ENCODE assay signal across 10 mouse cellular contexts in genomic region chr4:133885991-133886501, GRCm38 (mm10). TPM values are rescaled to one million over a fixed set of nuclear protein-coding genes. Genes with fewer than 3 reads are reported as not detected.
DNase-seq lines count a peak whose midpoint lies in the region; ATAC-seq and TF ChIP-seq lines count a peak whose summit lies in the region.
"Had no signal": no experiment of that assay in that cellular context is flagged by ENCODE, and none has a peak within 500 bp of the region (broad histone marks: within the 10 kb centered on the region; RNA-seq: fewer than 3 reads in every experiment).

No protein-coding gene starts in this region.

- peak overlapping the region; percentile 42; the same call in 1 of the 2 replicates for H3K27ac ChIP-seq in brown adipose tissue, adult 24 weeks (replicated peaks; ENCODE audit: low read depth, low read length)
- H3K27ac ChIP-seq in hindbrain, embryonic 12.5 days, result 0 out of 2 replicates have a peak overlapping the region, but pooled peaks have one; percentile 44
- H3K27ac ChIP-seq in liver, embryonic 14.5 days, result no peak overlapping the region
- peak overlapping the region; percentile 91 for H3K27ac ChIP-seq in stomach, postnatal 0 days (replicated peaks)
- H3K27ac ChIP-seq: macrophage had no signal

- H3K4me3 ChIP-seq in brown adipose tissue, adult 24 weeks (ENCODE audit: insufficient read depth, low read depth, low read length), result peak overlapping the region; percentile 97
- peak overlapping the region; percentile 85 for H3K4me3 ChIP-seq in hindbrain, embryonic 12.5 days
- no peak overlapping the region; a peak in 1 of 4 replicates for H3K4me3 ChIP-seq in liver, embryonic 14.5 days (ENCODE audit: insufficient read depth in 1 of 2, low read depth in 2 of 2, low read length in 2 of 2)
- peak overlapping the region; percentile 83 for H3K4me3 ChIP-seq in stomach, postnatal 0 days (ENCODE audit: low read depth, low read length)

- H3K4me2 ChIP-seq in hindbrain, embryonic 12.5 days (replicated peaks), result peak overlapping the region; percentile 97
- H3K4me2 ChIP-seq in liver, embryonic 14.5 days (ENCODE audit: low read depth), result peak overlapping the region; percentile 94
- H3K4me2 ChIP-seq in stomach, postnatal 0 days (replicated peaks; ENCODE audit: low read depth), result peak overlapping the region; percentile 95

- TF ChIP-seq EP300 in liver, embryonic 14.5 days (IDR thresholded peaks at IDR 0.05; ENCODE audit: low read depth), result no peak
- TF ChIP-seq EP300 in stomach, postnatal 0 days (optimal IDR thresholded peaks at IDR 0.05), result no peak

- no peak for ATAC-seq in hindbrain, embryonic 12.5 days (ENCODE audit: low FRiP score)
- no peak for ATAC-seq in liver, embryonic 14.5 days (ENCODE audit: insufficient read depth)
- ATAC-seq in stomach, postnatal 0 days (ENCODE audit: low FRiP score, low TSS enrichment), result peak; percentile 85

- peaks cover 7% of the 10 kb centered on the region for H3K4me1 ChIP-seq in brown adipose tissue, adult 24 weeks (ENCODE audit: control insufficient read depth, insufficient read depth, insufficient read length, low read length)
- H3K4me1 ChIP-seq in hindbrain, embryonic 12.5 days, result peaks cover 18% of the 10 kb centered on the region
- peaks cover 0 to 8% of the 10 kb centered on the region in 2 experiments; a peak in 2 of 4 replicates for H3K4me1 ChIP-seq in liver, embryonic 14.5 days (replicated peaks; ENCODE audit: control insufficient read depth in 2 of 2, insufficient read depth in 2 of 2, low read length in 1 of 2)
- no peaks in the 10 kb centered on the region; the same call in 1 of the 2 replicates for H3K4me1 ChIP-seq in stomach, postnatal 0 days (replicated peaks; ENCODE audit: control insufficient read depth, insufficient read depth)

- H3K9me3 ChIP-seq in hindbrain, embryonic 12.5 days (replicated peaks), result no peaks in the 10 kb centered on the region
- H3K9me3 ChIP-seq in liver, embryonic 14.5 days (ENCODE audit: control insufficient read depth, low read length), result no peaks in the 10 kb centered on the region
- no peaks in the 10 kb centered on the region for H3K9me3 ChIP-seq in stomach, postnatal 0 days (ENCODE audit: control insufficient read depth, low read length)
- H3K9me3 ChIP-seq: G1E had no signal

- DNase-seq in heart, adult 11 months, result peak; percentile 94
- DNase-seq in heart, postnatal 25 days (ENCODE audit: low spot score), result no peak
- DNase-seq in liver, embryonic 14.5 days (ENCODE audit: low read depth in 3 of 3, low spot score in 3 of 3), result no peak
- DNase-seq in stomach, postnatal 0 days (ENCODE audit: low spot score), result peak; percentile 84
- DNase-seq in urinary bladder, postnatal 10 days (ENCODE audit: low spot score), result no peak
- DNase-seq in right cerebral cortex, postnatal 36 days (ENCODE audit: low spot score in 2 of 2), result no peak

- WGBS in hindbrain, embryonic 12.5 days, result 23% methylated on average over 10 of the region's 10 CpGs
- WGBS in liver, embryonic 14.5 days (ENCODE audit: insufficient replicate concordance), result 40% methylated on average over 10 of the region's 10 CpGs
- 19% methylated on average over 10 of the region's 10 CpGs for WGBS in stomach, postnatal 0 days

- H3K36me3 ChIP-seq in hindbrain, embryonic 12.5 days, result no peaks in the 10 kb centered on the region
- H3K36me3 ChIP-seq in liver, embryonic 14.5 days (replicated peaks; ENCODE audit: control insufficient read depth, insufficient read depth, low read depth), result no peaks in the 10 kb centered on the region
- H3K36me3 ChIP-seq in stomach, postnatal 0 days (ENCODE audit: control insufficient read depth, insufficient read depth, low read length), result no peaks in the 10 kb centered on the region
- H3K36me3 ChIP-seq: G1E had no signal

- intact Hi-C loops in heart, postnatal 25 days (cut with DNase I), result no loop called here

- H3K9ac ChIP-seq in hindbrain, embryonic 12.5 days, result 0 out of 2 replicates have a peak overlapping the region, but pooled peaks have one; percentile 90
- no peak overlapping the region for H3K9ac ChIP-seq in liver, embryonic 14.5 days (replicated peaks)
- H3K9ac ChIP-seq in stomach, postnatal 0 days (ENCODE audit: low read length), result peak overlapping the region; percentile 87

- no peak for TF ChIP-seq CTCF in liver, embryonic 14.5 days (IDR thresholded peaks at IDR 0.05; ENCODE audit: low read depth)
- TF ChIP-seq CTCF in stomach, postnatal 0 days (IDR thresholded peaks at IDR 0.05; ENCODE audit: low read depth), result no peak

- H3K27me3 ChIP-seq in hindbrain, embryonic 12.5 days, result 0 out of 2 replicates have a peak, but pooled peaks cover 3% of the 10 kb centered on the region
- H3K27me3 ChIP-seq in liver, embryonic 14.5 days (ENCODE audit: control insufficient read depth, insufficient read depth, low read length), result peaks cover 23% of the 10 kb centered on the region
- no peaks in the 10 kb centered on the region for H3K27me3 ChIP-seq in stomach, postnatal 0 days (ENCODE audit: control insufficient read depth, insufficient read depth, low read length)

RNA-seq across cellular contexts. Expression of gene Rps6ka1, which starts 1.6 kb away (rescaled TPM):
- 1 to 10 TPM; 5.4 to 6.3 TPM for total RNA-seq in heart, postnatal 25 days (2021)
- 3.3 and 4.2 TPM in 2 replicates for polyA plus RNA-seq in brown adipose tissue, adult 24 weeks (2012; ENCODE audit: insufficient read depth, insufficient read length, missing spikeins)
- 30.3 and 37.4 TPM in 2 replicates for polyA plus RNA-seq in hindbrain, embryonic 12.5 days (2016; fragmentation: Nextera tagmentation; extraction: Ambion mirVana)
- 27.9 and 28.4 TPM in 2 replicates for polyA plus RNA-seq in liver, embryonic 14.5 days (2012; rRNA removed)
- 48.4 and 53.0 TPM in 2 replicates for polyA plus RNA-seq in liver, embryonic 14.5 days (2014; fragmentation: Nextera tagmentation; extraction: Ambion mirVana)
- polyA plus RNA-seq in stomach, postnatal 0 days (2015; fragmentation: Nextera tagmentation; extraction: Ambion mirVana), result 45.5 and 46.0 TPM in 2 replicates

Comparison
In these comparisons a context has a peak if more than half of its experiments do, and no peak if none do; other contexts are left out.
1. DNase-seq: peak in heart, adult 11 months (single experiment) and stomach, postnatal 0 days (single experiment); none in heart, postnatal 25 days (single experiment), liver, embryonic 14.5 days (0 of 3), urinary bladder, postnatal 10 days (single experiment) and right cerebral cortex, postnatal 36 days (0 of 2).
2. H3K4me3 ChIP-seq: peak in brown adipose tissue, adult 24 weeks (single experiment), hindbrain, embryonic 12.5 days (single experiment) and stomach, postnatal 0 days (single experiment); none in liver, embryonic 14.5 days (0 of 2).
3. Peak in every context shown above with its lines, with median percentiles within 50 percentile points of each other: H3K4me2 ChIP-seq.